Mouse (Mus musculus) hindbrain, embryonic 11.5 days (tissue): Measurements from ENCODE around the gene Fcer1g. TPM values are rescaled to one million over a fixed set of nuclear protein-coding genes. Genes with fewer than 3 reads are reported as not detected.

Experiments used
- ATAC-seq: fragments of 200-750 bp; cut with Nextera tagmentation; 2 replicates; pipeline ENCODE4 v1.8.0; 2017; ENCODE audit warnings: mild to moderate bottlenecking, moderate TSS enrichment, moderate library complexity; ENCODE audit not compliant: low FRiP score
- DNase-seq: peaks from one replicate; pipeline ENCODE4 v3.0.0-alpha.2; 2015; ENCODE audit warnings: low spot score
- H3K27ac ChIP-seq: fragments of 300-500 bp; sonication (generic); 2 replicates; pipeline ENCODE4 v1.5.1; 2014; ENCODE audit warnings: mild to moderate bottlenecking, low read depth, low read length
- H3K27me3 ChIP-seq: fragments of 300-500 bp; sonication (generic); 2 replicates; pipeline ENCODE4 v1.6.1; 2014; ENCODE audit warnings: mild to moderate bottlenecking, low read length, moderate library complexity, mixed read lengths; ENCODE audit not compliant: control insufficient read depth, insufficient read depth
- H3K36me3 ChIP-seq: fragments of 300-500 bp; sonication (generic); 2 replicates; pipeline ENCODE4 v1.6.1; 2014; ENCODE audit warnings: mild to moderate bottlenecking, low read length, moderate library complexity, mixed read lengths; ENCODE audit not compliant: control insufficient read depth, insufficient read depth
- H3K4me1 ChIP-seq: fragments of 300-500 bp; sonication (generic); replicated peaks from 2 replicates; pipeline ENCODE4 v1.6.1; 2014; ENCODE audit warnings: low read length, mixed read lengths; ENCODE audit not compliant: control insufficient read depth, insufficient read depth
- H3K4me2 ChIP-seq: fragments of 300-500 bp; sonication (generic); replicated peaks from 2 replicates; pipeline ENCODE4 v1.6.1; 2014; ENCODE audit warnings: mild to moderate bottlenecking, low read depth, low read length
- H3K4me3 ChIP-seq: fragments of 300-500 bp; sonication (generic); 2 replicates; pipeline ENCODE4 v1.5.1; 2014; ENCODE audit warnings: low read depth, low read length
- H3K9ac ChIP-seq: fragments of 300-500 bp; sonication (generic); 2 replicates; pipeline ENCODE4 v1.6.1; 2014; ENCODE audit warnings: low read depth, low read length
- H3K9me3 ChIP-seq: fragments of 300-500 bp; sonication (generic); 2 replicates; pipeline ENCODE4 v1.6.1; 2016; ENCODE audit warnings: low read length; ENCODE audit not compliant: control insufficient read depth
- WGBS: fragments of 180-500 bp; shearing (Covaris S2); extraction: QIAGEN DNeasy Blood & Tissue Kit; methylation state at CpG from one replicate; pipeline ENCODE4 v1.1.7; 2014; 5-methylcytosine and 5-hydroxymethylcytosine counted together
- polyA plus RNA-seq: library from polyadenylated mRNA; unstranded; fragments of >200 nt; fragmentation: Nextera tagmentation; extraction: Ambion mirVana; gene quantifications from 2 replicates; pipeline ENCODE4 v1.2.1, GENCODE M21; 2014

The Fcer1g gene
- polyA plus RNA-seq, 1 experiment from 2014 or later, result 26.1 TPM

- no peak overlapping the region for H3K4me2 ChIP-seq
- no peaks in the 10 kb centered on the region for H3K9me3 ChIP-seq
- peaks cover 6% of the 10 kb centered on the region; the same call in 1 of the 2 replicates for H3K4me1 ChIP-seq
- H3K9ac ChIP-seq, result no peak overlapping the region
- no peak overlapping the region for H3K27ac ChIP-seq
- WGBS, result 49% methylated on average over 10 of the region's 10 CpGs
- H3K36me3 ChIP-seq, result no peaks in the 10 kb centered on the region
- DNase-seq, result no peak
- peaks cover 33% of the 10 kb centered on the region for H3K27me3 ChIP-seq
- no peak overlapping the region for H3K4me3 ChIP-seq
- no peak for ATAC-seq
These were observed 41.9 kb downstream of the Fcer1g start for GRCm38 (mm10) chr1:171192283-171192682.

GRCm38 (mm10) chr1:171190832-171191231 lies 43.3 kb downstream of the Fcer1g start:
- H3K9me3 ChIP-seq, result no peaks in the 10 kb centered on the region
- no peak for ATAC-seq
- H3K4me3 ChIP-seq, result no peak overlapping the region
- no peak overlapping the region for H3K27ac ChIP-seq
- H3K4me1 ChIP-seq, result peaks cover 6% of the 10 kb centered on the region; the same call in 1 of the 2 replicates
- no peak for DNase-seq
- H3K9ac ChIP-seq, result no peak overlapping the region
- no peak overlapping the region for H3K4me2 ChIP-seq
- peaks cover 28% of the 10 kb centered on the region for H3K27me3 ChIP-seq
- H3K36me3 ChIP-seq, result no peaks in the 10 kb centered on the region
- WGBS, result 97% methylated on average over 9 of the region's 9 CpGs

- no peak for ATAC-seq
- no peak overlapping the region for H3K9ac ChIP-seq
- peaks cover 17% of the 10 kb centered on the region for H3K27me3 ChIP-seq
- H3K9me3 ChIP-seq, result no peaks in the 10 kb centered on the region
- no peak overlapping the region for H3K4me2 ChIP-seq
- DNase-seq, result no peak
- H3K4me1 ChIP-seq, result peaks cover 3% of the 10 kb centered on the region; the same call in 1 of the 2 replicates
- H3K4me3 ChIP-seq, result no peak overlapping the region
- H3K27ac ChIP-seq, result no peak overlapping the region
- H3K36me3 ChIP-seq, result no peaks in the 10 kb centered on the region
- WGBS, result 29% methylated on average over 14 of the region's 14 CpGs
These were observed 44.6 kb downstream of the Fcer1g start for GRCm38 (mm10) chr1:171189476-171190114.

GRCm38 (mm10) chr1:171189046-171189445 lies 45.1 kb downstream of the Fcer1g start:
- 11% methylated on average over 8 of the region's 8 CpGs for WGBS
- no peak overlapping the region for H3K4me3 ChIP-seq
- ATAC-seq, result no peak
- H3K9ac ChIP-seq, result no peak overlapping the region
- no peaks in the 10 kb centered on the region for H3K9me3 ChIP-seq
- H3K27me3 ChIP-seq, result peaks cover 12% of the 10 kb centered on the region
- H3K4me2 ChIP-seq, result no peak overlapping the region
- no peaks in the 10 kb centered on the region; the same call in 1 of the 2 replicates for H3K4me1 ChIP-seq
- no peaks in the 10 kb centered on the region for H3K36me3 ChIP-seq
- no peak overlapping the region for H3K27ac ChIP-seq
- DNase-seq, result peak; percentile 31

- Histone ChIP-seq H3K4me2 (no peak overlapping the region), H3K36me3 (no peaks in the 10 kb centered on the region), H3K9ac (no peak overlapping the region), H3K27me3 (peaks cover 6% of the 10 kb centered on the region), H3K27ac (no peak overlapping the region), H3K4me3 (no peak overlapping the region), H3K4me1 (no peaks in the 10 kb centered on the region; the same call in 1 of the 2 replicates), H3K9me3 (no peaks in the 10 kb centered on the region)
- ATAC-seq, result peak; percentile 55; the same call in 1 of the 2 replicates
- peak; percentile 52 for DNase-seq
- WGBS, result 30% methylated on average over 13 of the region's 13 CpGs
These were observed 46.1 kb downstream of the Fcer1g start for GRCm38 (mm10) chr1:171187851-171188700.

GRCm38 (mm10) chr1:171185655-171186054 lies 48.5 kb downstream of the Fcer1g start:
- H3K36me3 ChIP-seq, result no peaks in the 10 kb centered on the region
- H3K9ac ChIP-seq, result no peak overlapping the region
- no peak overlapping the region for H3K4me3 ChIP-seq
- no peak overlapping the region for H3K27ac ChIP-seq
- no peaks in the 10 kb centered on the region for H3K27me3 ChIP-seq
- H3K9me3 ChIP-seq, result no peaks in the 10 kb centered on the region
- DNase-seq (no peak), ATAC-seq (no peak)
- H3K4me1 ChIP-seq, result no peaks in the 10 kb centered on the region; the same call in 1 of the 2 replicates
- H3K4me2 ChIP-seq, result no peak overlapping the region
- WGBS, result 71% methylated on average over 8 of the region's 8 CpGs

GRCm38 (mm10) chr1:171184314-171184713 lies 49.9 kb downstream of the Fcer1g start:
- DNase-seq, result no peak
- Histone ChIP-seq H3K27me3 (no peaks in the 10 kb centered on the region), H3K4me2 (no peak overlapping the region), H3K4me3 (no peak overlapping the region), H3K4me1 (no peaks in the 10 kb centered on the region; the same call in 1 of the 2 replicates), H3K9ac (no peak overlapping the region), H3K36me3 (no peaks in the 10 kb centered on the region), H3K27ac (no peak overlapping the region), H3K9me3 (no peaks in the 10 kb centered on the region)
- 83% methylated on average over 7 of the region's 7 CpGs for WGBS
- no peak for ATAC-seq

GRCm38 (mm10) chr1:171183620-171184019 lies 50.5 kb downstream of the Fcer1g start:
- 54% methylated on average over 3 of the region's 3 CpGs for WGBS
- H3K4me3 ChIP-seq, result no peak overlapping the region
- ATAC-seq, result no peak
- no peaks in the 10 kb centered on the region for H3K9me3 ChIP-seq
- DNase-seq, result no peak
- no peaks in the 10 kb centered on the region for H3K36me3 ChIP-seq
- H3K27me3 ChIP-seq, result no peaks in the 10 kb centered on the region
- no peak overlapping the region for H3K4me2 ChIP-seq
- H3K27ac ChIP-seq, result no peak overlapping the region
- no peaks in the 10 kb centered on the region for H3K4me1 ChIP-seq
- H3K9ac ChIP-seq, result no peak overlapping the region
